Mouse (Mus musculus) heart, postnatal 0 days (tissue): ENCODE results near the gene Evpl. TPM values are rescaled to one million over a fixed set of nuclear protein-coding genes. Genes with fewer than 3 reads are reported as not detected.

Source experiments
- ATAC-seq: fragments of 200-750 bp; cut with Nextera tagmentation; 2 replicates; pipeline ENCODE4 v1.8.0; 2017; ENCODE audit warnings: low read depth, moderate number of reproducible peaks, moderate library complexity; ENCODE audit not compliant: insufficient read depth
- DNase-seq: peaks from one replicate; pipeline ENCODE4 v3.0.0-alpha.2; 2016; ENCODE audit warnings: low spot score
- H3K27ac ChIP-seq: fragments of 300-500 bp; sonication (generic); 2 replicates; pipeline ENCODE4 v1.5.1; 2014; ENCODE audit warnings: low read depth, mild to moderate bottlenecking
- H3K27me3 ChIP-seq: fragments of 300-500 bp; sonication (generic); 2 replicates; pipeline ENCODE4 v1.6.1; 2014; ENCODE audit warnings: low read length, mixed read lengths; ENCODE audit not compliant: control insufficient read depth, insufficient read depth
- H3K36me3 ChIP-seq: fragments of 300-500 bp; sonication (generic); replicated peaks from 2 replicates; pipeline ENCODE4 v1.6.1; 2014; ENCODE audit warnings: low read length, mixed read lengths; ENCODE audit not compliant: control insufficient read depth, insufficient read depth
- H3K4me1 ChIP-seq: fragments of 300-500 bp; sonication (generic); 2 replicates; pipeline ENCODE4 v1.6.1; 2014; ENCODE audit warnings: antibody characterized with exemption; ENCODE audit not compliant: control insufficient read depth, insufficient read depth
- H3K4me2 ChIP-seq: fragments of 300-500 bp; sonication (generic); 2 replicates; pipeline ENCODE4 v1.6.1; 2014; ENCODE audit warnings: low read depth, mild to moderate bottlenecking, low read length, moderate library complexity
- H3K4me3 ChIP-seq: fragments of 300-500 bp; sonication (generic); 2 replicates; pipeline ENCODE4 v1.5.1; 2014; ENCODE audit warnings: low read depth, low read length
- H3K9ac ChIP-seq: fragments of 300-500 bp; sonication (generic); replicated peaks from 2 replicates; pipeline ENCODE4 v1.6.1; 2014; ENCODE audit warnings: low read depth, low read length, mixed read lengths
- H3K9me3 ChIP-seq: fragments of 300-500 bp; sonication (generic); replicated peaks from 2 replicates; pipeline ENCODE4 v1.6.1; 2016; ENCODE audit warnings: low read length; ENCODE audit not compliant: control insufficient read depth
- CTCF ChIP-seq: IDR thresholded peaks from 2 replicates; pipeline ENCODE4 v1.5.1; 2016; ENCODE audit warnings: antibody characterized with exemption, control low read depth, low read depth
- EP300 ChIP-seq: IDR thresholded peaks from 2 replicates; pipeline ENCODE4 v1.6.1; 2016; ENCODE audit warnings: antibody characterized with exemption, low read depth
- WGBS: fragments of 180-500 bp; shearing (Covaris S2); extraction: QIAGEN DNeasy Blood & Tissue Kit; methylation state at CpG from one replicate; pipeline ENCODE4 v1.1.7; 2014; 5-methylcytosine and 5-hydroxymethylcytosine counted together
- polyA plus RNA-seq: library from polyadenylated mRNA; unstranded; fragments of >200 nt; fragmentation: Nextera tagmentation; extraction: Ambion mirVana; gene quantifications from 2 replicates; pipeline ENCODE4 v1.2.1, GENCODE M21; 2015
- total RNA-seq: library from RNA; depleted of rRNA; stranded (reverse); fragments of >200 nt; gene quantifications from 2 replicates; pipeline ENCODE4 v1.2.3, GENCODE M21; 2014; ENCODE audit warnings: low replicate concordance; rRNA removed

Evpl gene
- total and polyA plus RNA-seq, 2 experiments from 2014 or later: 0.45 to 3.4 TPM

- ATAC-seq (no peak), DNase-seq (no peak)
- H3K27ac ChIP-seq: no peak overlapping the region
- WGBS: 87% methylated on average over 2 of the region's 2 CpGs
- no peaks in the 10 kb centered on the region for H3K27me3 ChIP-seq
- no peak overlapping the region for H3K4me2 ChIP-seq
- no peak overlapping the region for H3K4me3 ChIP-seq
- no peaks in the 10 kb centered on the region for H3K9me3 ChIP-seq
- H3K9ac ChIP-seq: no peak overlapping the region
- no peak for TF ChIP-seq CTCF
- no peak for TF ChIP-seq EP300
- peaks cover 56% of the 10 kb centered on the region for H3K36me3 ChIP-seq
- H3K4me1 ChIP-seq: peaks cover 2% of the 10 kb centered on the region
Observed at GRCm38 (mm10) chr11:116171959-116172358, 65.9 kb downstream of the Evpl start.

Other genes starting within 250 kb of the Evpl start
- gene Galk1, start 225.4 kb downstream of the Evpl start, total RNA-seq: 90.4 and 98.3 TPM in 2 replicates
- 86.3 and 88.4 TPM in 2 replicates for gene Galk1, start 225.4 kb downstream of the Evpl start, polyA plus RNA-seq
- 365 and 410 TPM in 2 replicates for gene H3f3b, start 210.1 kb downstream of the Evpl start, total RNA-seq
- gene H3f3b, start 210.1 kb downstream of the Evpl start, polyA plus RNA-seq: 518 and 561 TPM in 2 replicates
- 23.1 and 26.1 TPM in 2 replicates for gene Unk, start 207.8 kb downstream of the Evpl start, total RNA-seq
- gene Unk, start 207.8 kb downstream of the Evpl start, polyA plus RNA-seq: 8.4 and 9.5 TPM in 2 replicates
- 0.27 and 2.7 TPM in 2 replicates for gene Unc13d, start 160.1 kb downstream of the Evpl start, total RNA-seq
- 0.42 and 0.47 TPM in 2 replicates for gene Unc13d, start 160.1 kb downstream of the Evpl start, polyA plus RNA-seq
- 113 and 120 TPM in 2 replicates for gene Wbp2, start 151.1 kb downstream of the Evpl start, total RNA-seq
- gene Wbp2, start 151.1 kb downstream of the Evpl start, polyA plus RNA-seq: 106 and 117 TPM in 2 replicates
- 89.0 and 104 TPM in 2 replicates for gene Trim47, start 110.9 kb downstream of the Evpl start, total RNA-seq
- 42.8 and 43.9 TPM in 2 replicates for gene Trim47, start 110.9 kb downstream of the Evpl start, polyA plus RNA-seq
- 5.9 and 15.0 TPM in 2 replicates for gene Trim65, start 106.9 kb downstream of the Evpl start, total RNA-seq
- gene Trim65, start 106.9 kb downstream of the Evpl start, polyA plus RNA-seq: 2.7 TPM in 2 replicates
- 114 and 153 TPM in 2 replicates for gene Mrpl38, start 99.2 kb downstream of the Evpl start, total RNA-seq
- 79.1 and 80.8 TPM in 2 replicates for gene Mrpl38, start 99.2 kb downstream of the Evpl start, polyA plus RNA-seq
- gene Fbf1, start 69.9 kb downstream of the Evpl start, total RNA-seq: 20.4 and 22.8 TPM in 2 replicates
- 8.2 and 8.5 TPM in 2 replicates for gene Fbf1, start 69.9 kb downstream of the Evpl start, polyA plus RNA-seq
- 58.4 and 63.6 TPM in 2 replicates for gene Ten1, start 39.2 kb downstream of the Evpl start, total RNA-seq
- 64.0 and 68.2 TPM in 2 replicates for gene Ten1, start 39.2 kb downstream of the Evpl start, polyA plus RNA-seq
- gene Acox1, start 39.0 kb downstream of the Evpl start, total RNA-seq: 64.9 and 65.8 TPM in 2 replicates
- gene Acox1, start 39.0 kb downstream of the Evpl start, polyA plus RNA-seq: 43.0 and 46.7 TPM in 2 replicates
- 28.1 and 33.6 TPM in 2 replicates for gene Srp68, start 36.1 kb upstream of the Evpl start, total RNA-seq
- 47.8 and 48.2 TPM in 2 replicates for gene Srp68, start 36.1 kb upstream of the Evpl start, polyA plus RNA-seq
- gene Galr2, start 42.9 kb upstream of the Evpl start, total RNA-seq: not detected in 2 replicates
- gene Galr2, start 42.9 kb upstream of the Evpl start, polyA plus RNA-seq: 0.05 TPM in 2 replicates
- gene Exoc7, start 69.2 kb upstream of the Evpl start, total RNA-seq: 37.6 and 94.7 TPM in 2 replicates
- gene Exoc7, start 69.2 kb upstream of the Evpl start, polyA plus RNA-seq: 43.9 and 48.7 TPM in 2 replicates
- 2.7 TPM in 1 of 2 replicates, not detected in the other for gene Foxj1, start 97.3 kb upstream of the Evpl start, total RNA-seq
- gene Foxj1, start 97.3 kb upstream of the Evpl start, polyA plus RNA-seq: 0.04 and 1.0 TPM in 2 replicates
- gene Rnf157, start 175.0 kb upstream of the Evpl start, total RNA-seq: 10.8 and 11.4 TPM in 2 replicates
- gene Rnf157, start 175.0 kb upstream of the Evpl start, polyA plus RNA-seq: 2.2 and 3.5 TPM in 2 replicates
- gene Ubald2, start 196.0 kb upstream of the Evpl start, total RNA-seq: 48.3 and 161 TPM in 2 replicates
- gene Ubald2, start 196.0 kb upstream of the Evpl start, polyA plus RNA-seq: 32.3 and 41.9 TPM in 2 replicates
- 0.23 TPM in 1 of 2 replicates, not detected in the other for gene Qrich2, start 228.2 kb upstream of the Evpl start, total RNA-seq
- not detected in 2 replicates for gene Qrich2, start 228.2 kb upstream of the Evpl start, polyA plus RNA-seq